Mouse (Mus musculus) mature B cell (primary cell): ENCODE measurements around the gene Thada.

Experiments
- in situ Hi-C: fragments of 300-500 bp; cut with MboI; formaldehyde crosslinking; loops from 2 replicates; pipeline ENCODE4 v1.14.3; 2019

Thada gene

GRCm38 (mm10) chr17:84478276-84478675 is 12.3 kb upstream of the Thada start:
- in situ Hi-C loops, result loop anchor here (25.0 kb wide), 1 partner anchor 1441 kb away; no protein-coding TSS in a partner anchor

- in situ Hi-C loops, result loop anchor here (25.0 kb wide), 1 partner anchor 1440 kb away; no protein-coding TSS in a partner anchor
Observed at GRCm38 (mm10) chr17:84477176-84477575, 11.2 kb upstream of the Thada start.

DNA sequence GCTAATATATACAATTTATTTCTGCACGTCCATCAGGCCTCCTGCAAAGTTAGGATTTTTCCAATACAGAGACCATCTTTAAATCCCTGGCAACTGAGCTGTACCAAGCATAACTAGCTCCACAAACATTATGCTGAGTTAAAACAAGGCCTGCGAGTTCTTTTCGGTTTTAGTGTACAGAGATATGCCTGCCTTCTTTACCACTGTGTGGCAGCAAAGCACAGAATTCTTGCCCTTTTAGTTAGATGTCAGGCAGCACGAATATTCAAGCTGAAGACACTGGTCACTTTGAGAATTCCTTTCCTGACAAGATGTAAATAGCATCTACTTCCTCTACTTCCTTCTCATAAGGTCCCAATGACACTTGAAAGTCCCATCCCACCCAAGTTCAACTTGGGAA is 8.3 kb upstream of the Thada start:
- in situ Hi-C loops, result no loop called here

GRCm38 (mm10) chr17:84435012-84435411 is 31.0 kb downstream of the Thada start:
- in situ Hi-C loops, result no loop called here

DNA sequence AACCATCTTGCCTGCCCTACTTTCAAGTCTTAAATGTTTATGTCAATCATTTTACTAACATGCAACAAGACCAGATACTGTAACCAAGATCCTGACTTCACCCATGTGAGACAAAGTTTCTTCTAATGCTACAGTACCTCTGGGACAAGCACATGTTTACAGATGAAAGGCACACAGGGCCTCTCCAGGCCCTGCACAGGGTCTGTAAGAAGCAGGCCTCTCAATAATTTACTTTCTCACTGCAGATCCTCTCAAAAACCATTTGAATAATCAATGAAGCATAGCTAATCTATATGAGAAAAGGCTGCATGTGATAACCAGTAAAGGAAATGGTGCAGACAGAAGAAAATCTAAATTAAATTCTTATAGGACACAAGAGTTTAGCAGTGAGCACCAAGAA is 31.8 kb downstream of the Thada start:
- in situ Hi-C loops, result no loop called here

- in situ Hi-C loops, result no loop called here
Observed at GRCm38 (mm10) chr17:84431991-84432390, 34.0 kb downstream of the Thada start.

DNA sequence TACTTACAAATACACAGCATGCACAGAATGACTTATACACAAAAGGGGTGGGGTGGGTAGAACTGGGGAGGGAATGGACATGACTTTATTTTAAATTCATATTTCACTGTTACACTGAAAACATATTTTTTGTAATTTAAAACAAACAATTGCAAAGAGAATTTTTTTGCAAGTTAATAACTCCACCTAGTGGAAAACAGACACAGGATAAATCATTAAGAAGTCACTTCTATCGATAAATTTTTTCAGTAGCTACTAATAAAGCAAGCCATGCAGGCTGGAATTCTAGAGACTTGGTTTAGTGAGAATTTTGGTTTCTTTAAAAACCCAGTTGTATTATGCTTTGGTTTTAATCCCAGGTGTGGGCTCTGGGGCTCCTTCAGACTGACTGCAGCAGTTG is 41.7 kb downstream of the Thada start:
- in situ Hi-C loops, result no loop called here

- in situ Hi-C loops, result no loop called here
Observed at GRCm38 (mm10) chr17:84422916-84423315, 43.1 kb downstream of the Thada start.

DNA sequence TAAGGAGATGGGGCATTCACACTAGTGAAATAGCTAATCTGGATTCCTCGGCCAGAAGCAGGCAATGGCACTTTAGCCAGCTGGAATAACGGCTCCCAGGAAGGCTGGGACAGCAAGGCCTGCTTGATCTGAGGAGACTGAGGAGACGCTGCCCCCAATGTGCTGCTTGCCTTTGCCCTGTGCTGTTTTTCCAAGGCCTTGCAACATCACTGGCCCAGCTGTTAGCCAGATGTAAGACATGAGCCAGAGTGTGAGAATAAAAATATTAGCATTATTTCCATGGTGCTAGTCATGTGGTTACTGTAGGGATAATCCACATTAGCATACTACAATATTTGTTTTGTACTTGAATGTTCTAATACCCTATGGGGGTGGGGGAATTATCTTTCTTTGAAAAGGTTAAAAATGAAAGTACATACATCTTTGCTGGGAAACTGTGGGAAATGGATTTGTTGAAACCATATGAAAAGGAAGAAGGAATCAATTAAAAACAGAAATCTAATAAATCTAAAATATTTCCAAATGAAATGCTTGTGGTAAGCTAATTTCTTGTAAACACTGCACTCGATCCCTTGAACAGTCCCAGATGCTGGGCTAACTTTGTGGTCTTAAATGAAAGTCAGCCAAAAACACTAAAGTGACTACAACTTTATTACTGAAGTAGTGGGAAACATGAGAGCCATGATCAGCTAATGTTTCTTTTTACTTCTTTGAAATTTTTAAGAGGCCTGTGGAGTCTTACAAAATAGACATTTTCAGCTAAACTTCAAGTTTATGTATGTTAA is 43.8 kb downstream of the Thada start:
- in situ Hi-C loops, result no loop called here

GRCm38 (mm10) chr17:84421042-84421441 is 45.0 kb downstream of the Thada start:
- in situ Hi-C loops, result no loop called here

DNA sequence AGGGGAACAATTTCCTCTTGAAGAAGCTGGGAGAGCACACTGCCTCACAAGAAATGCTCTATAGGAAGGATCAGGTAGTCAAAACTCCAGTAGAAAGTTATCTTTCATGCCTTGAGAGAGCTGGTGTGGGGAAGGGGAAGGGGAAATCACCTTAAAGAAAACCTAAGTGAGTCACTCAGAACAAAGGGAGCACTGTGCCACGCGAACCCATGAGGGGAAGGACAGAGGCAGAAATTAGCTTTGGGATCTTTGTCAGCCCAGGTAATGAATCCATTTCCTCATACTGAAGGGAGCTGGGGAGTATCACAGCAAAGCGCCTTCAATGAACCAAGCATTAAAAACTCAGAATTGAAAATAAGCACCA is 45.7 kb downstream of the Thada start:
- in situ Hi-C loops, result no loop called here

DNA sequence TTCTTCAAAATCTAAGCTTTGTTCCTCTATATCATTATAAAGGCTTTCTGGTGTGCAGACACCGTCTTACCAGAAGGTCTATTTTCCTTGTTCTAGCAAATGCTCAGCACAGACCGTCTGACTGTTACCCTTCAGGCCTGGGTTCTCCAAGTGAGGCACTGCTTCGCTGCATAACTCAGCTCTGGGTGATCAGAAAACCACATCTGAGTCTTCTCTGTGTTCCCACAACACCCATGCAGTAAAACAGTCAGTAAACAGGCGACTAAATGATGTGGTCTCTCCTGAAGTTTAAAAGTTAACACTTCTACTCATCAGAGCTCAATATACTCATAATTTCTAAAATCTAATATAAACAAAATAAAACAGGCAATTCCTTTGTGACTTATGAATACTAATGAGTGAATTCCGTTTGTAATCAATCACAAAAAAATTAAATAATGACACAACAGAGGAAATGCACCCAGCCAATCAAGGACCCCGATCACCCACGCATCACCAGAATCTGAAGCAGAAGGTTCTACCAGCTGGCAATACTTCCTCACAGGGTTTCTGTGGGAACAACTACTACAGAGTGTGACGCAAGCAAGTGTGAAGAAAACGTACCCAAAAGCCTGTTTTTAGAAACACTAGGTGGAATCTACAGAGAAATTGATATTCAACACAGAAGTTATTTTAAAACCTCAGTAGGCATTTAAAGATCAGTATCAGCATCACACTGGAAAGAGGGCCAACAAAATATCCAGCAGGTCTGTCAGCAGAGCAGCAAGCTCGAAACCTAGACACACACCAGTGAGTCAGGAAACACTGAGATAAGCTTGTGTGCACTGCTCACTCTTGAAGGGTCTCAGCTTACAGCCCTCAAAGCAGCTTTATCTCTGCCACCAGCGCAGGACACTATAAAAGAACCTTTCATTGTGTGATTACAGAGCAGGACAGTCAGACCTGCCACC is 46.4 kb downstream of the Thada start:
- in situ Hi-C loops, result no loop called here

DNA sequence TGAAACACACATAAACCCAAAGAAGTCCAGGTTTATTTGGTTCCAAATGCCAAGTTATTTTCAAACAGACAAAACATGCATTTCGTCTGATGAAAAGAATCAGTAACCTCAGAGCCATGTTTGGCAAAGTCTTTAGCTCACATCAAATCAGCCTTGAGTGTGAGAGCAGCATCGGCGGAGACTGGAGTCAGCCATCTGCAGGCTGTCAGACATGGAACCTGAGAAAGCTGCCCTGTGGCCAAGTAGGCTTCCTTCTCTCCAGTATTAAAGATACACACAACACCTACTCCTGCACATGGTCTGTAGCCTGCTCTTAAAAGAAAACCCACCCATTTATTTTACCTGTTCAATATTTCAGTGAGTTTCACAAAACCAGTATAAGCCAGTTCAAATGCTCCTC is 50.1 kb downstream of the Thada start:
- in situ Hi-C loops, result no loop called here

GRCm38 (mm10) chr17:84408731-84409130 is 57.3 kb downstream of the Thada start:
- in situ Hi-C loops, result no loop called here

GRCm38 (mm10) chr17:84405616-84406015 is 60.4 kb downstream of the Thada start:
- in situ Hi-C loops, result no loop called here

- in situ Hi-C loops, result no loop called here
Observed at GRCm38 (mm10) chr17:84401796-84402195, 64.2 kb downstream of the Thada start.

- in situ Hi-C loops, result no loop called here
Observed at GRCm38 (mm10) chr17:84399431-84399830, 66.6 kb downstream of the Thada start.

DNA sequence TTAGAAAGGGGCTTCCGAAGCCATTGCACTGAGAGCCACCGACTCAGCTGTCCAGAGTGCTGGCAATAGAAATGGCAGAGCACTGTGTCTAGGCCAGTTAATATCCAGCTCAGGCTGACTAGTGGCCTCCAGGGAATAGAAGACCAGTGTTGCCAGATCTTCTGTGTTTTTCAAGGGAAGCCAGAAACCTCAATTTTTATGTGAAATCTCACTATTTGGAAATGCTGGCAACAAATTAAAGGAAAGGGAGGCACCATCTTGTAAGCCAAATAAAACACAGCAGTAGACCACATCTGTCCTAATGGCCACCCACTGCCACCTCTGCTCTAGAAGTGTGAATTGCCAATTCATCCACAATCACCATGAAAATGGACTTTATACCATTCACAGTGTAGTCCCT is 76.0 kb downstream of the Thada start:
- in situ Hi-C loops, result no loop called here

- in situ Hi-C loops, result no loop called here
Observed at GRCm38 (mm10) chr17:84386176-84386575, 79.8 kb downstream of the Thada start.

- in situ Hi-C loops, result no loop called here
Observed at GRCm38 (mm10) chr17:84385696-84386095, 80.3 kb downstream of the Thada start.

- in situ Hi-C loops, result no loop called here
Observed at GRCm38 (mm10) chr17:84384661-84385060, 81.3 kb downstream of the Thada start.

- in situ Hi-C loops, result no loop called here
Observed at GRCm38 (mm10) chr17:84380340-84380739, 85.7 kb downstream of the Thada start.

GRCm38 (mm10) chr17:84376882-84377281 is 89.1 kb downstream of the Thada start:
- in situ Hi-C loops, result no loop called here
